Mouse (Mus musculus): ENCODE data around the gene Katnb1. TPM values are rescaled to one million over a fixed set of nuclear protein-coding genes. Genes with fewer than 3 reads are reported as not detected.
A peak's percentile ranks its signal among the peaks of the same experiment; 100 is the strongest.

Gene Katnb1
- polyA plus RNA-seq, 2 experiments, result 21.6 to 31.6 TPM

DNA sequence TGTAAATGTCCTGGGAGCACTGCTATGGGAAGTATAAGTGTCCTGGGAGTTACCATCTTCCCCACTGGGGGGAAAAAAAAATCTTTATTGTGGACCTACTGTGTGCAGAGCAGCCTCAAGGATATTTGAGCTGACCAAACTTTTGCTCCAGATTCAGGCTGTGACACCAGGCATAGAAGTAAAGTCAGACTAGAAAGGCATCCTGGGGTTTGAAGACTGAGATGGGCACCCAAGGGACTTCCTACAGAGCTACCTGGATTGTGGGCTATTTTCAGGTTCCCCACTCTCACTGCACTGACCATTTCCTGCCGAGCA is 58.0 kb downstream of the Katnb1 start:
- DNase-seq (ENCODE audit: low spot score) (no peak), ATAC-seq (ENCODE audit: low FRiP score, low read depth) (no peak)
- Histone ChIP-seq H3K36me3 (ENCODE audit: control insufficient read depth, insufficient read depth, low read length) (peaks cover 8% of the 10 kb centered on the region; the same call in 1 of the 2 replicates), H3K27me3 (ENCODE audit: control insufficient read depth, insufficient read depth, low read length) (peaks cover 6% of the 10 kb centered on the region; the same call in 1 of the 2 replicates), H3K4me1 (ENCODE audit: control insufficient read depth, insufficient read depth, low read length) (peaks cover 30% of the 10 kb centered on the region), H3K4me3 (replicated peaks; ENCODE audit: low read length) (no peak overlapping the region), H3K9ac (ENCODE audit: low read depth, low read length, severe bottlenecking) (no peak overlapping the region), H3K4me2 (replicated peaks; ENCODE audit: low read depth, low read length, severe bottlenecking) (no peak overlapping the region), H3K9me3 (ENCODE audit: control insufficient read depth, low read length) (no peaks in the 10 kb centered on the region), H3K27ac (replicated peaks; ENCODE audit: low read depth, low read length) (no peak overlapping the region)
- WGBS, result 29% methylated on average over 1 of the region's 1 CpGs
- TF ChIP-seq POLR2A (IDR thresholded peaks at IDR 0.05; ENCODE audit: borderline replicate concordance, extremely low read depth, insufficient read depth, insufficient read length), result no peak

DNA sequence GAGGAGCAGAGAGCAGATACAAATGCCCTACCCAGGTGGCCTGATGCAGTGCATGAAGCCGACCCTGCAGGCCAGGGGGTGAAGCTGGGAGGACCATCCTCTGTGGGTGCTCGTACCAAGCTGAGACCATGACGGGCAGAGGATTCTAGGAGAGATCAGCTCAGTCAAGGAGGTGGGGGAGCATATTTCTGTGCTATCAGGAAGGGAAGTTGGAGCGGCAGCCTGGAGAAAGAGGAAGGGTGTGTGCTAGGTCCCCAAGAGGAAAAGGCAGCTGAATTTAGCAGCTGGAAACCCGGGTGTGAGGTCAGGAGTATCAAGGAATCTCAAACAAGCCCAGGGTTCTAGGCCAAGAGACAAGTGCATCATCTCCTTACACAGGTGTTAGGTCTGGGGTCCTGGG is 59.6 kb downstream of the Katnb1 start:
- 52% methylated on average over 5 of the region's 5 CpGs for WGBS

DNA sequence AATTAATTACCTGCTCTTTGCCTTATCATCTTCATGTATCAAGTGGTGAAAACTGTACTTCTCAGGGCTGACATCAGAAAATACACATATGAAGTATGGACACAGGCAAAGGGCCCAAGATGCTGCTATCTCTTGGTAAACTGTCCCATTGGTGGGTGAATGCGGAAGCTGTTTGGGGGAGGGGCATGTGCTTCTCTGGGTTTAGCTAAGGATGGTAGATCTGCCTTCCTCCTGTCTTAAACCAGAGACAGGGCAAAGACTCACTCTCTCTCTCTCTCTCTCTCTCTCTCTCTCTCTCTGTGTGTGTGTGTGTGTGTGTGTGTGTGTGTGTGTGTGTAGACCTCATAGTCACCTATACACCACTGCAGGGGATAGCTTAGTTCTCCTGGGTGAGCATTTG is 60.0 kb downstream of the Katnb1 start:
- peaks cover 30% of the 10 kb centered on the region for H3K4me1 ChIP-seq (ENCODE audit: control insufficient read depth, insufficient read depth, low read length)
- peaks cover 6% of the 10 kb centered on the region; the same call in 1 of the 2 replicates for H3K27me3 ChIP-seq (ENCODE audit: control insufficient read depth, insufficient read depth, low read length)
- no peak overlapping the region for H3K27ac ChIP-seq (replicated peaks; ENCODE audit: low read depth, low read length)
- ATAC-seq (ENCODE audit: low FRiP score, low read depth), result no peak
- H3K4me3 ChIP-seq (replicated peaks; ENCODE audit: low read length), result no peak overlapping the region
- peak overlapping the region; percentile 95 for H3K4me2 ChIP-seq (replicated peaks; ENCODE audit: low read depth, low read length, severe bottlenecking)
- H3K9me3 ChIP-seq (ENCODE audit: control insufficient read depth, low read length), result no peaks in the 10 kb centered on the region
- TF ChIP-seq POLR2A (IDR thresholded peaks at IDR 0.05; ENCODE audit: borderline replicate concordance, extremely low read depth, insufficient read depth, insufficient read length), result no peak
- H3K36me3 ChIP-seq (ENCODE audit: control insufficient read depth, insufficient read depth, low read length), result peaks cover 5% of the 10 kb centered on the region; the same call in 1 of the 2 replicates
- 80% methylated on average over 1 of the region's 1 CpGs for WGBS
- no peak overlapping the region for H3K9ac ChIP-seq (ENCODE audit: low read depth, low read length, severe bottlenecking)
- no peak for DNase-seq (ENCODE audit: low spot score)

More for the DNA sequence above, 59.6 kb downstream of the Katnb1 start:
- Histone ChIP-seq H3K27ac (replicated peaks; ENCODE audit: low read depth, low read length) (no peak overlapping the region), H3K36me3 (ENCODE audit: control insufficient read depth, insufficient read depth, low read length) (peaks cover 5% of the 10 kb centered on the region; the same call in 1 of the 2 replicates), H3K4me3 (replicated peaks; ENCODE audit: low read length) (no peak overlapping the region), H3K9me3 (ENCODE audit: control insufficient read depth, low read length) (no peaks in the 10 kb centered on the region), H3K27me3 (ENCODE audit: control insufficient read depth, insufficient read depth, low read length) (peaks cover 6% of the 10 kb centered on the region; the same call in 1 of the 2 replicates), H3K4me1 (ENCODE audit: control insufficient read depth, insufficient read depth, low read length) (peaks cover 30% of the 10 kb centered on the region), H3K9ac (ENCODE audit: low read depth, low read length, severe bottlenecking) (no peak overlapping the region), H3K4me2 (replicated peaks; ENCODE audit: low read depth, low read length, severe bottlenecking) (peak overlapping the region; percentile 95; the same call in 1 of the 2 replicates)
- no peak for TF ChIP-seq POLR2A (IDR thresholded peaks at IDR 0.05; ENCODE audit: borderline replicate concordance, extremely low read depth, insufficient read depth, insufficient read length)
- DNase-seq (ENCODE audit: low spot score) (no peak), ATAC-seq (ENCODE audit: low FRiP score, low read depth) (no peak)

DNA sequence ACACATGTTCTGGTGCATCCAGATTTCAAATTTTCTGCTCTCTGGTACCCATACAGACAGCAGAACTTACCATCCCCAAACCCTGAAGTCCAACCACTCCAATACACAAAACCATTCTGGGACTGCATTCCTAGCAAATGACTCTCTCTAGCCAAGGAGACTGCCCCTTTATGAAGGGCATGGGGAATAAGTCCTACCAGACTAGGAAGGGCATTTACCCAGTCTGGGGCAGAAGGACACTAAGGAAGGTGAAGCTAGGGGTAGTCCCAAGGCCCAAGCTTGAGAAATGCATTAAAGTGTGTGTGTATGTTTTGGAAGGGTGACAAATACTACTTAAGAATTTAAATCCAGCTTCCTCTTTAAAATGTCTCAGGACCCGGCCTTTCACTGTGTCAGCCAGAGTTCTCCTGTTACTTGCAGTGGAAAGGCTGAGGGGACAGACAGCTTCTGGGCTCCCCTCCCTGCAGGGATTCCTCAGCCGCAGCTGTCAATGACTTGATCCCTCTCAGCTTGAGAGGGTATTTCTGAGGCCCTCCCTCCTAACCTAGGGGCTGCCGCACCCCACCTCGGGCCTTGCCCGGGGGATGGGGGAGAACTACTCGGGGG is 60.6 kb downstream of the Katnb1 start:
- DNase-seq (ENCODE audit: low spot score), result peak; percentile 62
- no peaks in the 10 kb centered on the region for H3K9me3 ChIP-seq (ENCODE audit: control insufficient read depth, low read length)
- peak overlapping the region; percentile 83 for H3K9ac ChIP-seq (ENCODE audit: low read depth, low read length, severe bottlenecking)
- peak overlapping the region; percentile 95 for H3K4me2 ChIP-seq (replicated peaks; ENCODE audit: low read depth, low read length, severe bottlenecking)
- WGBS, result 0% methylated on average over 6 of the region's 6 CpGs
- peaks cover 5% of the 10 kb centered on the region; the same call in 1 of the 2 replicates for H3K36me3 ChIP-seq (ENCODE audit: control insufficient read depth, insufficient read depth, low read length)
- H3K27me3 ChIP-seq (ENCODE audit: control insufficient read depth, insufficient read depth, low read length), result peaks cover 6% of the 10 kb centered on the region; the same call in 1 of the 2 replicates
- peak; percentile 36 for ATAC-seq (ENCODE audit: low FRiP score, low read depth)
- TF ChIP-seq POLR2A (IDR thresholded peaks at IDR 0.05; ENCODE audit: borderline replicate concordance, extremely low read depth, insufficient read depth, insufficient read length), result no peak
- H3K4me3 ChIP-seq (replicated peaks; ENCODE audit: low read length), result peak overlapping the region; percentile 66
- H3K4me1 ChIP-seq (ENCODE audit: control insufficient read depth, insufficient read depth, low read length), result peaks cover 30% of the 10 kb centered on the region
- peak overlapping the region; percentile 65; the same call in 1 of the 2 replicates for H3K27ac ChIP-seq (replicated peaks; ENCODE audit: low read depth, low read length)

DNA sequence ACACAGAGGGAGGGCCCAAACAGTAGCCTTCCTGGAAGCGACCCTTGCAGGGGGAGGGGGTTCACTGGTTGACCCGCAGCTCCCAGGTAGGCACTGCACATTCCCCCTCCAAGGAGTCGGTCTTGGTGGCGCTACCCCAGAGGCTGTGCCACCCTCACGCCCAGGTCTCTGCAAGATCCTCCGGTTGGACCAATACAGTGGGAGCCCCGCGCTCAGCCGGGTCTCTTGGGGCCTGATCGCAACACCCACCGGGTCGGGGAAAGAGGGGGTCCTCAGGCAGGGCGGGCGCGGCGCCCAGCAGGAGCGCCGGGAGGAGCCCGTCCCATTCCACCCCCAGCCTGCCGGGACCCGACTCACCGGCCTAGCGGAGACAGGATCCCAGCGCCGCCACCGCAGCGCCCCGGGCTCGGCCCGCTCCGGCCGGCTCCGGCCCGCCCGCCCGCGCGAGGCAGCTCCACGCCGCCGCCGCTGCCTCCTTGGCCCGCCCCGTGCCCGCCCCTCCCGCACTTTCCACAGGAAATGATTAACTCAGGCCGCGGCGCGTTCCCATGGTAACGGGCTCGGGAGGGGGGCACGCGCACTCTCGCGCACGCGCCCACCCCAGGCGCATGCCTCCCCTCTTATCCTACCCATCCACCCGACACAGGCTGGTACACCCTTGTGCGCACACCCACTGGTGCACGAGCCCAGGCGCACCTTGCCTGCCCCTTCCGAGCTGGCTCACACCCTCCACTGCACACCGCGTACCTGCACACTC is 61.3 kb downstream of the Katnb1 start:
- TF ChIP-seq POLR2A (IDR thresholded peaks at IDR 0.05; ENCODE audit: borderline replicate concordance, extremely low read depth, insufficient read depth, insufficient read length), result no peak

More for the DNA sequence above, 61.3 kb downstream of the Katnb1 start:
- H3K36me3 ChIP-seq (ENCODE audit: control insufficient read depth, insufficient read depth, low read length), result no peaks in the 10 kb centered on the region
- H3K27ac ChIP-seq (replicated peaks; ENCODE audit: low read depth, low read length), result peak overlapping the region; percentile 65
- peak overlapping the region; percentile 95 for H3K4me2 ChIP-seq (replicated peaks; ENCODE audit: low read depth, low read length, severe bottlenecking)
- peak overlapping the region; percentile 66 for H3K4me3 ChIP-seq (replicated peaks; ENCODE audit: low read length)
- ATAC-seq (ENCODE audit: low FRiP score, low read depth), result peak; percentile 64
- peaks cover 30% of the 10 kb centered on the region for H3K4me1 ChIP-seq (ENCODE audit: control insufficient read depth, insufficient read depth, low read length)
- H3K9ac ChIP-seq (ENCODE audit: low read depth, low read length, severe bottlenecking), result peak overlapping the region; percentile 83
- peaks cover under 1% of the 10 kb centered on the region; the same call in 1 of the 2 replicates for H3K27me3 ChIP-seq (ENCODE audit: control insufficient read depth, insufficient read depth, low read length)
- peak; percentile 64 for DNase-seq (ENCODE audit: low spot score)
- no peaks in the 10 kb centered on the region for H3K9me3 ChIP-seq (ENCODE audit: control insufficient read depth, low read length)
- 6% methylated on average over 19 of the region's 66 CpGs for WGBS

All from limb, embryonic 14.5 days (tissue).